Mouse (Mus musculus): ENCODE results near the gene 4930467E23Rik.
"Not testable (repeated sequence)": the region's sequence is repeated elsewhere in the genome, so short reads cannot be mapped to it uniquely, and the experiment has no call there.

The 4930467E23Rik gene

DNA sequence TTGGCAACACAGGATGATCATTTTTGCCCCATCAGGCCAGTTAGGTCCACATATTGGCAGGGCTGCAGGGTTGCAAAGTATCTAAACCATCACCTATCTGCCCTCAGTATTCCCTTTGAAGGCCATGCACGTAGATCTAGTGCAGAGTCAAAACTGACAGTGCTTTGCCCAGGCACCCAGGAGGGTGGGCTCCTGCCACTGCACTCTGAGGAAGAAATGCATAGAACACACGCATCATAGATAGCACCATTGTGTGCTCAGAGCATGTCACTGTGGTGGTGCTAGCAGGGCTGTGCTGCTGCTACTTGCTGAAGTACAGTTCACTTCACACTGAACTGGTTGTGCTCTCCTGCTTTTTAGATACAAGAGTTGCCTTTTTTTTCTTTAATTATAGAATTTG lies at the start of gene 4930467E23Rik:
TSS of gene 4930467E23Rik (plus strand) at position 301 of the 400 bp plus-strand sequence.
- not testable (repeated sequence) for DNase-seq (ENCODE audit: extremely low spot score)

DNA sequence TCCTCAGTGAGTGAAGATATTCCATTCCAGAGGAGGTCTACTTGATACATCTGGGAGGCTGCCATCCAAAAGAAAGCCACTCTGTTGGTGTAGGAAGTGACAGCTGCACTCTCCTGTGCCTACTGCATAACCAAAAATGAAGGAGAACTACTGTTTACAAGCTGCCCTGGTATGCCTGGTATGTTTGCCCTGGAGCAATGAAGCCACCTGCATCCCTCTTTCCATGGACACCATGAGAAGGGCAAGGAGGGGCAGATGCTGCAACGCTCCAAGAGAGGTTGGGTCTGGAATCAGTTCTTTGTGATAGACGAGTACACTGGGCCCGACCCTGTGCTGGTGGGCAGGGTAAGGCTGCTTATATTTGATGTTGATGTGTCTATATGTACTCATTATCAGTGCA lies 47.1 kb upstream of the 4930467E23Rik start:
- not testable (repeated sequence) for DNase-seq (ENCODE audit: extremely low spot score)

DNA sequence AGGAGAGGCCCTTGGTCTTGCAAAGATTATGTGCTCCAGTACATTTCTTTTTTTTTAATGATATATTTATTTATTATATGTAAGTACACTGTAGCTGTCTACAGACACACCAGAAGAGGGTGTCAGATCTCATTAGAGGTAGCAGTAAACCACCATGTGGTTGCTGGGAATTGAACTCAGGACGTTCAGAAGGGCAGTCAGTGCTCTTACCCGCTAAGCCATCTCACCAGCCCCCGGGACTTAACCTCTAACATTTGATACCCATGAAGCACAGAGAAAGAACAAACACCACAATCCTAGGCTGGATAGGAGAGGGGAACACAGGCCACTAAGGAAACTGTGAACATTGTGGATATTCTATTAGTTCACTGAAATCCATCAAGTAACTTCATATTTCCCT lies 43.9 kb upstream of the 4930467E23Rik start:
- not testable (repeated sequence) for DNase-seq (ENCODE audit: extremely low spot score)

DNA sequence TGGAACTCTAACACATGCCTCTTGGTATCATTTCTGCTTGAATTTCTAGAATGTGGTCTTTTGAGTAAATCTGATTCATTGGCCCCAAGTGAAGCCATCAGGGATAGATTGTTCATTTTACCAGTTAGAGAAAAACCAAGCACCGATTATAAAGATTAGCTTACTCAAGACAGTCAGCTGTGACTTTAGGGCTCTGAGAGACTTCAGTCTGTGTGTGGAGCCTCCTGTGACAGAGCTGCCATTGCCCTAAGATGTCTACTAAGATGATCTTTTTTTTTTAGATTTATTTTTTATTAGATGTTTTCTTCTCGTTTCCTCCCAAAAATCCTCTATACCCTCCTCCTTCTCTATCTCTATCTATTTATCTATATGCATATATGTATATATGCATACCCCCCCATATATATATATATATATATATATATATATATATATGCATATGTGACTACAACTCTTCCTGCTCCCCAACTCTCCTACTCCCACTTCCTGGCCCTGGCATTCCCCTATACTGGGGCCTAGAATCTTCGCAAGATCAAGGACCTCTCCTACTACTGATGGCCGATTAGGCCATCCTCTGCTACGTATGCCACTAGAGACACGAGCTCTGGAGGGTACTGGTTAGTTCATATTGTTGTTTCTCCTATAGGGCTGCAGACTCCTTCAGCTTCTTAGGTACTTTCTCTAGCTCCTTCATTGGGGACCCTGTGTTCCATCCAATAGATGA lies 40.4 kb upstream of the 4930467E23Rik start:
- DNase-seq (ENCODE audit: extremely low spot score) = not testable (repeated sequence)

DNA sequence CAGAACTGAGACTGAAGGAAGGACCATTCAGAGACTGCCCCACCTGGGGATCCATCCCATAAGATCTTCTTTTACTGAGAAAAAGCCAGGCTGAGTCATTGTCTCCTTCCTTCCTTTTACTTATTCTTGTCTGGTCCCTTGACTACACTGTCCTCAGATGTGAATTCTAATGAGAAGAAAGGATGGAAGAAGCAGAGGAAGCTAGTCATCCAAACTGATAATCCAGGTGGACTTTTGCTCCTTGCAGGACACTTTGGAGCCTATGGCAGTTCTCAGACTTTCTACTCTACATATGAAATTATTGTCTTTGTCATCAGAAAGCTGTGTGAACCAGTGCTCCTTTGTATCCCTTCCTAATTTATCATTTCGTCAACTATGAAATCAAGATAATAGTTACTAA lies 39.6 kb upstream of the 4930467E23Rik start:
- DNase-seq (ENCODE audit: extremely low spot score) = not testable (repeated sequence)

DNA sequence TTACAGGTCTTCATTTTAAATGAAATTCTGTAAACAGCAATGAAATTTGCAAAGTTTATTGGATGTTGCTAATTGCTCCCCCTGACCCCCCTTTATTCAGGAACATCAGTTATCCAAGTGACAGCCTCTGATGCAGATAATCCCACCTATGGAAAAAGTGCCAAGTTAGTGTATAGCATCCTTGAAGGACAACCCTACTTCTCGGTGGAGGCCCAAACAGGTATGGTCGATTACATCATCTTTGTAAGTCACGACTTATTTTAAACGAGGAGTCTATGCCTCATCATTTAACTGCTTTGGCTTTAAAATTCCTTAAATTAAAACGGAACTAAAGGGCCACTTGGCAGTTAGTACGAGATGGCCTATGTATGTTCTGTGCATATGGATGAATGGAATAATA lies 38.0 kb upstream of the 4930467E23Rik start:
- not testable (repeated sequence) for DNase-seq (ENCODE audit: extremely low spot score)

DNA sequence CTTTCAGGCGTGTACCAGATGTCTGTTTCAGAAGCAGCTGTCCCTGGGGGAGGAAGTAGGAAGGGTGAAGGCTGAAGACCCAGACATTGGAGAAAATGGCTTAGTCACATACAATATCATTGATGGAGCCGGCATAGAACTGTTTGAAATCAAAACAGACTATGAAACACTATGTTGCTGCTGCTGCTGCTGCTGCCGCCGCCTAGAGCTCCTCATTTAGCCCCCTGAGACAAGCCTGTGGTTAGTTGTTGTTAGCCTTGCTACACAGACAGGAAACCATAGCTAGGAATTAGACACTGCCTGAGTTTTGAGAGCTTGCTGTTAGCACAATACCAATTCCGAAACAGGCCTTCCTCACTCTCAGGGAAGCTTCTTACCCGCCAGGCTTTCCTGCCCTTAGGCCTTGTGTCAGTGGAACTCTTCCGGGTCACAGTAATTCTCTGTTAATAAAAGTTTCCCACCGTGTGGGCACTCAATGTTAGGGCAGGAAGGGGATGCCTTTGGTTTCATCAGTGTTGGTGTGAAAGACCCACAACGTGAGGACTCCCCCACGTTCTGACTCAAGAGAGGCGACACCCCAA lies 31.8 kb upstream of the 4930467E23Rik start:
- peak; percentile 2 for DNase-seq (ENCODE audit: extremely low spot score)

DNA sequence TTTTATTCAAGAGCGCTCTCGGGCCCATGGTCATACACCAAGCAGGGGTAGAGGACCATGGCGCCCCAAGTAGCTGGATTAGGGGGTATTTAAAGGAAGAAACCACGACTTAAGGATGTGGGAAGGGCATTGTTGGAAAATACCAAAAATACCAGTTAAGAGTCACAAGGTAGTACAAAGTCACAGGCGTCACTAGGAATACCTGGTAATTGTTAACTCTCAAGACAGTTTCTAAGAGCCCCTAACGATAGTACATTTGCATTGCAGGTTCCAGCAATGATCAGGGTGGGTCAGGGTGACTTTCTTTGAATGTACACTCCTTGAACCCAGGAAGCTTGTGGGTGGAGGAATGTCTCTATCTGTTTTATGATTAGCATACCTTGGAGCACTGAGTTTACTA lies 31.3 kb upstream of the 4930467E23Rik start:
- not testable (repeated sequence) for DNase-seq (ENCODE audit: extremely low spot score)

DNA sequence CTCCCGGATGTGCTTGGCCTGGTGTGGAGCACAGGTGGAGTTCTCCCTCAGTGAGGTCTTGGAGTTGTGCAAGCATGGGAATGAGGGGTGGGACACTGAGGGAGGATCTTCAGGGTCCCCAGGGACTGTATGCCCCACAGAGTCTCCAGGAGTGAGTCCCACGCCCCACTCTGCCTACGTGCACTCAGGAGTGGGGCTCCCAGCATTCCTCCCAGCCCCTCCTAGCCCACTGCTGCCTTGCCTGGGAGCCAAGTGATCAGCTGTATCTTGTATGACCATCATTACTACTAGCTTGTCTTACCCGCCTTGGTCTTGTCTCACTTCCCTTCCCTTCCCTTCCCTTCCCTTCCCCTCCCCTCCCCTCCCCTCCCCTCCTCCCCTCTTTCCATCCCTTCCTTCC lies 30.7 kb upstream of the 4930467E23Rik start:
- DNase-seq (ENCODE audit: extremely low spot score) = not testable (repeated sequence)

DNA sequence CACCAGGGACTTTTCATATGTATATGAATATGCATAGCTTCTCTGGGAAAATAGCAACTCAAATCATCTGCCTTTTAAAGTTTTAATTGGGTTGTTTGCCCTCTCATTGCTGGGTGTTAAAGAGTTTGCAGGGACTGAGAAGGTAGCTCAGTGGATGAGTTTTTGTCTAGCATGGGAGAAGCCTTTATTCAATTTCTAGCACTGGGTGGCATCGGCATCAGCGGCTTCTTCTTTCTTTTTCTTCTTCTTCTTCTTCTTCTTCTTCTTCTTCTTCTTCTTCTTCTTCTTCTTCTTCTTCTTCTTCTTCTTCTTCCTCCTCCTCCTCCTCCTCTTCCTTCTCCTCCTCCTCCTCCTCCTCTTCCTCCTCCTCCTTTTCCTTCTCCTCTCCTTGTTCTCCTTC lies 28.1 kb upstream of the 4930467E23Rik start:
- not testable (repeated sequence) for DNase-seq (ENCODE audit: extremely low spot score)

DNA sequence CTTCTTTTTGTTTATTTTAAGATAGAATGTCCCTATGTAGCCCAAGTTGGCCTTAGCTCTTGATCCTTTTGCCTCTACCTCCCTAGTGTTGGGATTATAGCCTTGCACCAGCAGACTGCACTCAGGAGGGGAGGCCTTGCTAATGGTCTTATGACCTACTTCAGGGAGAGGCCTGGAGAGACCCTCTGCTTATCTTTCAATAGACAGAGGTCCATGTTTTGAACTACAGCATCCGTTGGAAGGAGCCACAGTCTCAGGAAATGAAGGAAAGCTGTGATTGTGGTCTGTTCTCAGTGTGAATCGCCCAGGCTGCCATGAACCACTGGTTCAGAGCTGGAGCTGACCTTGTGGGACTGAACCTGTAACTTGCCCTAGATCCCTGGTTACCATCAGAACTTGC lies 27.1 kb upstream of the 4930467E23Rik start:
- DNase-seq (ENCODE audit: extremely low spot score) = not testable (repeated sequence)

DNA sequence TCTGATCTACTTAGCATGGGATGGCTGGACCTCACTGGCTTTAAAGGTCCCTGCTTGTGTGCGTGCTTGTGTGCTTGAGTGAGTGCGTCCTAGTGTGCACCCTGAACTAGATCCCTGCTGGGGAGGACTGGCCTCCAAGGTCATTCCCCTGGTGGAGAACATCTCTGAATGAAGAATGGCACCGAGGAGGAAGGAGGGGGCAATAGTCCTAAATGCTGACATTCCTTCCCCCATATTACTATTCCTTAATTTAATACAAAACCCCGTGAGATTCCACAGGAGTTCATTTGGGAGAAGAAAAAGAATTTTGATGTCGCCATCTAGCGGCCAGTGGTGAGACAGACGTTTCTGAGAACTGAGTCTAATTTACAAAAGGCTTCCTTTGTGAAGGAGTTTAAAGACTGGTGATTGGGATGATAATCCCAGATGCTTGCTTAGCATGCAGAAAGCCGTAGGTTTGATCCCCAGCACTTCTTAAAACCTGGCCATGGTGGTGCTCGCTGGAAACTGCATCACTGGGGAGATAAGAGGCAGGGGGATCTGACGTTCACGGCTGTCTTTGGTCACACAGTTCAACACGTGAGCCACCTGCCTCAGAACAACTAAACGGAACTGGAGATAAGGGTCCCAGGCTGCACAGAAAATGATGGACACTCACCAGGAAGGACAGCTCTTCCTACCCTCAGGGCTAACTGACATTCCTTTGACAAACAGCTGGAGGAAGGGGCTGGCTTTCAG lies 26.2 kb upstream of the 4930467E23Rik start:
- DNase-seq (ENCODE audit: extremely low spot score) = peak; percentile 82

DNA sequence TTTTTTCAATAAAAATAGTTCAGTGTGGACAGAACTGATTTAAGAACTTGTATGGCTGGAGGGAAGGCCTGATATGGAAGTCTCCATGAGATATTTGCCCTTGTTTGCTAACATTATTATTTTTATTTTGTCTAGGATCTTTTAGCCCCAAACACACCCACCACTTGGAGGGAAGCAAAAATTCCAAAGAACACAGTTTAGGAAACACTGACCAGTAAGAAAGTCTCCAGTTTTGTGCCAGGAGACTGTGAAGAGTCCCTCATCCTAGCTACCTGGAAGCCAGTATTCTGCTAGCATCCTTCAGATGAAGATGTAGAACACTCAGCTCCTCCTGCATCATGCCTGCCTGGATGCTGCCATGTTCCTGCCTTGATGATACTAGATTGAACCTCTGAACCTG lies 25.5 kb upstream of the 4930467E23Rik start:
- not testable (repeated sequence) for DNase-seq (ENCODE audit: extremely low spot score)

DNA sequence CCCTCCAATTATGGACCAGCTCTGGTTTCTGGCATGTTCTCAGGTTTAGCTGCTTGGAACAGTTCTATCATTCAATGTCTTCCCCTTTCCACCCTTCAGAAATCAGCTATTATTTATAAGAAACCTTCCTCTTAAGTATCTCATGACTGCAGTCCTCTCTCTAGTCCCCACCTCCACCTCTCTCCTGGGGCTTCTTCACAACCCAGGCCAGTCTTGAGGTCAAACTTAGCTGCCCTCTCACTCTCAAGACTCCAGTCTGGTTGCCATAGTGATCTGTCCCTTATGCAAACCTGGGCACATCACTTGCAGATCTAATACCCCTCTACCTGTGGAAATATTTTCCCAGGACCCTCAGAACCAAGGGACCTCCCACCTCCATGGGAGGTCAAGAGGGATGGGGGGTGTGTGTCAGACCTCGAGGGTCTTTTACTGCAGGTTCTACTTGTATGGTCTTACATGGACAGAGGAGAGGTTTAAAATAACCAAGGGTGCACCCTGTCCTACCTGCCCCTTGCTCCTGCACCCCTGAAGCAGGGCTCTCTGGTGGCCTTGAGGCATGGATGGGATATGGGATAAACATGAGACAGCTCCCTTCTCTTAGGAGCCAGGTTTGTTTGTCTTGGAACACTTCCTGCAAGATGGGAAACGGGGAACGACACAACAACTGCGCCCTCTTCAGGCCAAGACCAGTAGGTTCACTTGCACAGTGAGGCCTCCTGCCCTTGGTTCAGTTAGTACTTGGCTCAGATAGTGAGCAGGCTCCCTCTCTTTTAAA lies 24.7 kb upstream of the 4930467E23Rik start:
- DNase-seq (ENCODE audit: extremely low spot score) = not testable (repeated sequence)

DNA sequence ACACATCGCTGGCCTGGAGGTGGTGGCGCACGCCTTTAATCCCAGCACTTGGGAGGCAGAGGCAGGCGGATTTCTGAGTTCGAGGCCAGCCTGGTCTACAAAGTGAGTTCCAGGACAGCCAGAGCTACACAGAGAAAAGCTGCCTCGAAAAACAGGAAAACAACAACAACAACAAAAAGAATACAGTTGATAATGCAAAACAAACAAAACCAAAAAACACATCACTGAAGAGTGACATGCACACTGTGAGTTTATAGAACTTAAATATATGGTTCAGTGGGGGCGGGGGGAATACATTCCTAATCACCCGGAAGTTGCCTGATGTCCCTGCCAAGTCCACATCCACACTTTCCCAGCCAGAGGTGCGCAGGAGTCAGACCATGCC lies 24.2 kb upstream of the 4930467E23Rik start:
- not testable (repeated sequence) for DNase-seq (ENCODE audit: extremely low spot score)

DNA sequence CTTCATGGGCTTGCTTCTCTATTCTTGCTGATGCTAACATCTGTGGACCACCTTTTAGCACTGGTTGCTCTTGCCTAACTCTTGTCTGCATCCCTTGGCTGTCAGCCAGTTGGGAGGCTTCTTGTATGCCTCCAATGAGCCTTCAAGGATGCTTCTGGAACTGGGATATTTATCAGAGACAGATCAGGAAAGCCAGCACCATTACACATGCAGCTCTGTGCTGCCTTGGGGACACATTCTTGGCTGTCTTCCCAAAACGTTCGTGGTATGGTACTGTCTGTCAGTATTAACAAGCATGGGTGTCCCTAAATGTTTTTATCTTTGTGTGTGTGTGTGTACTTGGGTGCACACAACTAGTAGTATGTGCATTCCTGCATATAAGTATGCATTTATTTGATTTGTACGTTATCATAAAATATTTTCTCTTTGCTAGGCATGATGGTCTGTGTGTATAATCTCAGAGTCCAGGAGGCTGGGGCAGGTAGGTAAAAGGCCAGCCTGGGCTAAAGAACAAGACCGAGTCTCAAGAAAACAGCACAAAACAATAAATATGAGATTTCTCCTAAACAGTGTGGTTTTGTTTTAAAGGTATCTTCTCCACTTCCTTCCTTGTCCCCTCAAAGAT lies 23.2 kb upstream of the 4930467E23Rik start:
- not testable (repeated sequence) for DNase-seq (ENCODE audit: extremely low spot score)

DNA sequence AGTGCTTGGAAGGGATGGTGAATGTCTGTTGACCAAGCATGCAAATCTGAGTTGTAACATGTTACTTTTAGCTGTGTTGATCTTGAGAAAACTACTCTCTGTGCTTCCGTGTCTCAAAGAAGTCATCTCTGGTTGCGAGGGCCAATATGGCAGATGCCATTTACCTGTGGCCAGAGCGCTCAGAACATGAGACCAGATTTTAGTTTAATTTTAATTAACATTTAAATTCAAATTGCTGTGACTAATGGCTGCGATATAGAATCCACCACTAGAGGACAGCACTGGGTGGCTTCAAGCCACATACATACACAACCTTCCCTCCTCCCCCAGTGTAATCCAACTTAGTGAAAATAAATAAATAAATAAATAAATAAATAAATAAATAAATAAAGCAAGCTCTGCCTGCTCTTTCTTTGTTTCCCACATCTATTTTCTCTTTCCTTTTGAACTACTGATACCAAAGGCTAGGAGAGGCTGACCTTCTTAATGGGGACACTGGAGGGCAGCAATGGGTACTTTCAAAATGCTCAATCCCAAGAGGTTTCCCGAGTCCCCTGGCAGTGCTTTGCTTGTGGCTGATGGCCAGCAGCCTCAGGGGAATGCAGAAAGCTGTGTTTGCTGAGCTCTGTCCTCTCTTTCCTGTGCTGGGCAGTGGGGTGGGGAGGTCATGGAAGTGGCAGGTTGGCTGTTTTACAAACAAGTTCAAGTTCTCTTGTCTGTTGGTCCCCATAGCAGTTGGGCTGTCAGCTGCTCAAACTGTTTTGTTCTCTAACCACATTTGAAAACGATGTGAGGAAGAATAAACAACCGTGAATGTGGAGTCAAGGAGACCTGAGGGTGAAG lies 22.2 kb upstream of the 4930467E23Rik start:
- DNase-seq (ENCODE audit: extremely low spot score) = peak; percentile 37

DNA sequence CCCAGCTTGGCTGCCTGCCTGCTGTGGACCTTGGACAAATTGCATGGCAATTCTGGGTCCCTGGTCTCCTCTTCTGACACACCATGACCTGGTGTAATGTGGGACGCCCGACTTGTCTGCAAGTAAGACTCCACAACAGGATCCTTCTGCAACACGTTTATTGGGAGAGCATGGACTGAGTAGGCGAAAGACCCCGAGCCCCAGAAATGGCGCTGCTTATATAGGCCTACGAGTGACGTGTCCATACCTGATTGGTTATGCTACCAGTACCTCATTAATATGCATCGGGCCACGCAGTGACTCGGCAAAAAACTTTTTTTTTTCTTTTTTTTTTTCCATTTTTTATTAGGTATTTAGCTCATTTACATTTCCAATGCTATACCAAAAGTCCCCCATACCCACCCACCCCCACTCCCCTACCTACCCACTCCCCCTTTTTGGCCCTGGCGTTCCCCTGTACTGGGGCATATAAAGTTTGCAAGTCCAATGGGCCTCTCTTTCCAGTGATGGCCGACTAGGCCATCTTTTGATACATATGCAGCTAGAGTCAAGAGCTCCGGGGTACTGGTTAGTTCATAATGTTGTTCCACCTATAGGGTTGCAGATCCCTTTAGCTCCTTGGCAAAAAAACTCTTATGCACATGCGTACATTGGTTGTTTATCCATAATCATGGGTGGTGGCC lies 21.5 kb upstream of the 4930467E23Rik start:
- not testable (repeated sequence) for DNase-seq (ENCODE audit: extremely low spot score)

DNA sequence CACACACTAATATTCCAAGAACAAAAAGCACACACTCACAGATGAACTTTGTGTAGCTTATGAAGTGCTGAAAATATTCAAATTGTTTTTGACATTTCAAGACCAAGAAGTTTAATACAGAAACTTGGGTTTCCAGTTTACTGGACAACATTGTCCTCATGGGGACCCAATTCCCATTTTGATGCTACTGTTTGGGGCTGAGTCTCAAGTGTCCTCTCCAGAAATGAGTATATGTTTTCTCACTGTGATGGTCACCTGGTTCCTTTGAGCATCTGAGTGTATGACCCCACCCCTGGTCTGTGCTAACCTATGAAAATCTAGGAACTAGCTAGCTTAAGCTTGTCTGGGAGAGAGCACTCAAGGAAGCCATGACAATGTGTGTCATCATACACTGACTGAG lies 20.4 kb upstream of the 4930467E23Rik start:
- not testable (repeated sequence) for DNase-seq (ENCODE audit: extremely low spot score)

DNA sequence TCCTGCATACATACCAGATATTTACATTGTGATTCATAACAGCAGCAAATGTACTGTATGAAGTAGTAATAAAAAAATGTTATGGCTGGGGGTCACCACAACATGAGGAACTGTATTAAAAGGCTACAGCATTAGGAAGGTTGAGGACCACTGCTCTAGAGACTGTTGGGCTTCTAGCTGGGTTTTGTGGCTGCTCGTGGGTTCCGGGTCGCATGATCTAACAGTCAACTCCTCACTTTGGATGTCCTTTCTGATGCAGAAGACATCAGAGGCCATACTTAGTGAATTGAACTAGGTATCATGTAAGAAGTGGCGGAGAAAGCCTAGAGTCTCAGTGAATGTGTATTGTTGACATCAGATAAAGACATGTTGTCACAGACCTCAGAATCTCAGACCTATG lies 19.9 kb upstream of the 4930467E23Rik start:
- DNase-seq (ENCODE audit: extremely low spot score) = not testable (repeated sequence)

Measured in embryo, embryonic 9.5 days (tissue).